Comparison of ENCODE assay signal across 8 mouse cellular contexts in genomic region chr3:57847760-57848185, GRCm38 (mm10). TPM values are rescaled to one million over a fixed set of nuclear protein-coding genes. Genes with fewer than 3 reads are reported as not detected.
DNase-seq lines count a peak whose midpoint lies in the region; ATAC-seq and TF ChIP-seq lines count a peak whose summit lies in the region.

Gene Pfn2 (minus strand): TSS chr3:57848079.

- peak within 1 kb of the TSS; percentile 99 for H3K9ac ChIP-seq in hindbrain, embryonic 14.5 days

- H3K27me3 ChIP-seq in Patski = no peaks in the 10 kb centered on the region
- H3K27me3 ChIP-seq in hindbrain, embryonic 14.5 days (ENCODE audit: control insufficient read depth, insufficient read depth, low read length) = no peaks in the 10 kb centered on the region

- in situ Hi-C loops in Patski (cut with MboI; ENCODE audit: low pct_unique_long_range_greater_than_20kb) = loop anchor here (5.0 to 10.0 kb wide), 2 partner anchors 275 to 587 kb away; no protein-coding TSS in a partner anchor

- H3K27ac ChIP-seq in hindbrain, embryonic 14.5 days = peak within 1 kb of the TSS; percentile 100

- no peak for TF ChIP-seq CTCF in Patski (IDR thresholded peaks at IDR 0.05)

- under 1% methylated on average over 43 of the region's 52 CpGs for WGBS in hindbrain, embryonic 14.5 days

- peak; percentile 48 for DNase-seq in Patski (ENCODE audit: low read depth, low spot score)
- peak; percentile 91 to 93 for DNase-seq in cerebellum, postnatal 14 days
- peak; percentile 64 for DNase-seq in gastrocnemius, adult 18-20 months (ENCODE audit: low spot score)
- DNase-seq in hindbrain, embryonic 14.5 days (ENCODE audit: low spot score) = peak; percentile 89
- peak; percentile 72 to 83 for DNase-seq in left cerebral cortex, adult 18-20 months (ENCODE audit: low spot score in 2 of 2)
- DNase-seq in lung, postnatal 4 days = peak; percentile 83 to 89
- DNase-seq in right cerebral cortex, adult 2 months (ENCODE audit: low spot score in 2 of 2) = peak; percentile 72 to 75
- peak; percentile 58 for DNase-seq in urinary bladder, postnatal 25 days (ENCODE audit: low spot score)

- CTCF ChIA-PET in Patski (lab: Charles Lee) = interaction anchor here (1.0 to 2.2 kb wide), 2 partner anchors 275 to 285 kb away, joined by 3 to 6 read pairs; no protein-coding TSS in a partner anchor

- peak; percentile 56 for ATAC-seq in Patski
- ATAC-seq in hindbrain, embryonic 14.5 days (ENCODE audit: low FRiP score) = peak; percentile 91

- H3K9me3 ChIP-seq in hindbrain, embryonic 14.5 days (ENCODE audit: control insufficient read depth, low read length) = no peaks in the 10 kb centered on the region

- peaks cover 19% of the 10 kb centered on the region for H3K36me3 ChIP-seq in hindbrain, embryonic 14.5 days (replicated peaks; ENCODE audit: control insufficient read depth, insufficient read depth)

- peak within 1 kb of the TSS; percentile 74 for H3K4me2 ChIP-seq in hindbrain, embryonic 14.5 days (replicated peaks)

- peaks cover 21% of the 10 kb centered on the region for H3K4me1 ChIP-seq in hindbrain, embryonic 14.5 days (replicated peaks; ENCODE audit: control insufficient read depth, insufficient read depth, low read length)

- H3K4me3 ChIP-seq in hindbrain, embryonic 14.5 days (replicated peaks; ENCODE audit: low read length) = peak within 1 kb of the TSS; percentile 99

- POLR2A ChIA-PET in Patski (lab: Charles Lee) = interaction anchor here (0.6 to 1.5 kb wide), 2 partner anchors 242 to 629 kb away, joined by 4 to 5 read pairs; no protein-coding TSS in a partner anchor

RNA-seq across cellular contexts. Expression of gene Pfn2, which starts in this region (rescaled TPM):
- polyA plus RNA-seq in Patski (2021) = 226 TPM
- 100 to 1,000 TPM; 189 to 190 TPM for total RNA-seq in gastrocnemius, adult 18-20 months (2021)
- 736 and 803 TPM in 2 replicates for polyA plus RNA-seq in hindbrain, embryonic 14.5 days (2014; fragmentation: Nextera tagmentation; extraction: Ambion mirVana)
- 100 to 1,000 TPM; 525 to 526 TPM for total RNA-seq in left cerebral cortex, adult 18-20 months (2021)

Comparison
In these comparisons a context has a peak if more than half of its experiments do, and no peak if none do; other contexts are left out.
1. Peak in every context shown above with its lines: DNase-seq, ATAC-seq, H3K4me3 ChIP-seq and H3K27ac ChIP-seq.